Mouse (Mus musculus): ENCODE measurements around the gene Rpl22. TPM values are rescaled to one million over a fixed set of nuclear protein-coding genes. Genes with fewer than 3 reads are reported as not detected.

The Rpl22 gene
- polyA plus RNA-seq, 1 experiment from 2014 or later, result 375 TPM

DNA sequence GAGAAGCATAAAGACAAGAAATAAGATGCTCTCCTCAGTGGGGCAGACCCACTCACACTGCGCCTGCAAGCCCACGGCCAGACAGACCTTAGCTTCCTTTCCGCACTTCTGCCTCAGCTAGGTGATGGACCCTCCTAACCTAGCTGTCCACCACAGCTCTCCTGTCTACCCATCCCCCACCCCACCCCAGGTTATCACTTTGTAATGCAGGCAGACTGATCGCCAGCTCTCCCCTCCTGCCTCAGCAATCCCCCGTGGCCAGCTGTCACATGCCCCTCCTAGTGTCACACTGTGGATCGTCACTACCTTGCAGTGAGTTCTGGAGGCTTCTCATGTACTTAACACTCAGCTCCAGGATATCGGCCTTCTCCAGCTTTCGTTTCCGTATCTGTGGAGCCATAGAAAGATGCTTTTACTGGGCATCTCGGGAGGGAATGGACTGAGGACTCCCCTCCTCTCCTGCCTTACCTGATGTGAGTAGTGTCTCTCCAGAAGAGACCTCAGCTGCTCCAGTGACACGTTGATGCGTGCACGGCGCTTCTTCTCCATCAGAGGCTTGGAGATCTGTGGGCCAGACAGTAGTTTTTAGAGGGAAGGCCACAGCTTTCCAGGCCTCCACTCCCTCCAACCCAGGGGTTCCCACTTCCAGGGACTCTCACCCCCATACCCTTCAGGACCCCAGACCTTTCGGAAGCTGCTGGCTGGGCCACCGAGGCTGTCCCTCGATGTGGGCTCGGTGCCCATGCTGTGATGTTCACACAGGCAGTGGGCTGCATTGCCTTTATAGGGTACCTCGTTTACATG lies 38.0 kb upstream of the Rpl22 start:
- Histone ChIP-seq H3K36me3 (0 out of 2 replicates have a peak, but pooled peaks cover 7% of the 10 kb centered on the region), H3K4me2 (no peak overlapping the region), H3K9ac (no peak overlapping the region), H3K9me3 (no peaks in the 10 kb centered on the region), H3K4me3 (no peak overlapping the region), H3K27me3 (peaks cover 92% of the 10 kb centered on the region), H3K27ac (no peak overlapping the region), H3K4me1 (peaks cover 38% of the 10 kb centered on the region)
- ATAC-seq (ENCODE audit: insufficient number of reproducible peaks, low FRiP score, low TSS enrichment, low read depth), result no peak
- WGBS, result 12% methylated on average over 19 of the region's 19 CpGs

DNA sequence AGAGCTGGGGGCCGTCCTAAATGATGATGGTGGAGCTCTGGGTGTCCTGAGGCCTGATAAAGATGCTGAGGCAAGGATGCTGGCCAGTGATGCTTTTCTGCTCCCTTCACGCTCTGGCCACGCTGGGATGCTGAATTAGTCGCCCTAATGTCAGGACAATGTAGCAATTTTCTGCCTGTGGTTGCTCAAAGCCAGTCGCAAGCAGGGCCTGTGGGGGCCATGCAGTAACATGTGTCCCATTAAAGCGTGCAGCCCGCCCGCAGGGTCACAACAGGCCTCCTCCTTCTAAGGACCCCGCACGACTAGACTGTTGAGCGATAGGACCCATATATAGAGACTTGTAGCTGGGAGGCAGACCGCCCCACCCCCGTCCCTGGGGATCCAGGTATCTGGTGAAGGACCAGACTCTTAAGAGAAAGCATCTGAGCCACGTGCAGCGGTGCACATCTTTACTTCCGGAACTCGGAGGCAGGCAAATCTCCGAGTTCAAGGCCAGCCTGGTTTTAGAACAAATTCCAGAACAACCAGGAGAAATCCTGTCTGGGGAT lies 37.1 kb upstream of the Rpl22 start:
- no peak overlapping the region for H3K9ac ChIP-seq
- ATAC-seq (ENCODE audit: insufficient number of reproducible peaks, low FRiP score, low TSS enrichment, low read depth), result no peak
- 54% methylated on average over 18 of the region's 18 CpGs for WGBS

DNA sequence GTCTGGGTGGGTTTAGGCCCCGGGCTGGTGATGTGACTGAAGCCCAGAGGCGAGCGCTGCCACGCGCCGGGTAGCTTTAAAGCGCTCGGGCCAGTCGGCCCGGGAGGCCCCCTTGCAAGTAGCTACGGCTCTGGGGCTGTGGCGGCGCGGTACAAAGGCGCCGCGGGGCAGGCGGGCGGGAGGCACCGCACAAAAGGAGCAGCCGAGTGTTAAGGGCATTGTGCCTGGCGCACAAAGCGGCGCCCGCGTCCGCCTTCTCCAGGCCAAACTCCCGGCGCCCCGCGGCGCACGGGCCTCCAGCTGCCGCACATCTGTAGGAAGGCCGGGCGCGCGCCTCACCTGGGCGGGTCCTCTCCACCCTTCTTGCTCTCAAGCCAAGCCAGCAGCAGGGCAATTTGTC lies 35.2 kb upstream of the Rpl22 start:
- ATAC-seq (ENCODE audit: insufficient number of reproducible peaks, low FRiP score, low TSS enrichment, low read depth), result no peak
- H3K27ac ChIP-seq, result no peak overlapping the region
- H3K27me3 ChIP-seq, result peaks cover 89% of the 10 kb centered on the region
- no peaks in the 10 kb centered on the region for H3K36me3 ChIP-seq
- H3K4me2 ChIP-seq, result peak overlapping the region; percentile 44
- peaks cover 29% of the 10 kb centered on the region for H3K4me1 ChIP-seq
- no peak overlapping the region for H3K9ac ChIP-seq
- H3K4me3 ChIP-seq, result peak overlapping the region; percentile 29
- under 1% methylated on average over 39 of the region's 39 CpGs for WGBS
- no peaks in the 10 kb centered on the region for H3K9me3 ChIP-seq

More for the DNA sequence above, 37.1 kb upstream of the Rpl22 start:
- H3K27me3 ChIP-seq, result peaks cover 92% of the 10 kb centered on the region
- H3K9me3 ChIP-seq, result no peaks in the 10 kb centered on the region
- peaks cover 31% of the 10 kb centered on the region for H3K4me1 ChIP-seq
- H3K4me3 ChIP-seq, result no peak overlapping the region
- H3K36me3 ChIP-seq, result 0 out of 2 replicates have a peak, but pooled peaks cover 7% of the 10 kb centered on the region
- no peak overlapping the region for H3K4me2 ChIP-seq
- H3K27ac ChIP-seq, result no peak overlapping the region

DNA sequence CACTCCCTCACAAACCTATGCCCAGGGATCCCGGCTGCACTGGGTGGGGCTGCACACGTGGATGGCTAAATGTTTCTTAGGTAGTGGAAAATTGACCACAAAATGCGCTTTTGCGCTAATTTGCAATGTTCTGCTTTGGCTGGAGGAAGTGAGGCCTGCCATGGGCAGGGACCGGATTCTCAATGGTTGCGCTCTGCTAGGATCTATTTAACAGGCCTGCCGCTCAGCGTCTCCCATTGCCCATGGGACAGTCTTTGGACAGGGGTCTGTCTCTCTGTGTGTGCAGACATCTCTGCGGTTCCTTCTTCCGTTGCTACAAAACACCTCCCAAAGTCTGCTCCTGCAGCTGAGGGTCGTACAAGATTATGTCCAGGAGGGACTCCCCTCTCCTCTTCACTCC lies 34.6 kb upstream of the Rpl22 start:
- Histone ChIP-seq H3K36me3 (no peaks in the 10 kb centered on the region), H3K4me1 (peaks cover 30% of the 10 kb centered on the region), H3K27ac (no peak overlapping the region), H3K27me3 (peaks cover 89% of the 10 kb centered on the region), H3K9ac (no peak overlapping the region), H3K4me2 (no peak overlapping the region), H3K9me3 (no peaks in the 10 kb centered on the region), H3K4me3 (0 out of 2 replicates have a peak overlapping the region, but pooled peaks have one; percentile 29)
- WGBS, result 13% methylated on average over 11 of the region's 11 CpGs
- no peak for ATAC-seq (ENCODE audit: insufficient number of reproducible peaks, low FRiP score, low TSS enrichment, low read depth)

DNA sequence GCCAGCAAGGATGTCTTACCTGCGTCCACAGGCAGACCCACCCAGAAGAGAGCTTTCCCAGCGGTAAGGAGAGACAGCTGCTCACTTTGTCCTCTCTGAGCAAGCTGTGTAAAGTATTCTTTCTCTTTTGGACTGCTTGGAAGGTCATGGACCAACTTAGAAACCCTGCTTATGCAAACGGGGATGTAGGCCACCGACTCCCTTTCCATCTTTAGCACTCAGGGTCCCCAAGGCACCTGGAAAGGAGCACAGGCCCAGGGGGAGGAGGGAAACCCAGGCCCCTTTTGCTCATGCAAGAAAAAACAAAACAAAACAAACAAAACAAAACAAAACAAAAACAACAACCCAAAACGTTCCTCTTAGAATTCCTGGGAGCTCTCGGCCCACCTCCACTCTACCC lies 34.0 kb upstream of the Rpl22 start, which contains the start of gene Hes3:
Hes3 (minus strand) TSS at position 101 of the 400 bp plus-strand sequence.
- WGBS, result 32% methylated on average over 6 of the region's 6 CpGs
- Histone ChIP-seq H3K27ac (no peak within 1 kb of the TSS), H3K4me2 (peak within 1 kb of the TSS; percentile 44), H3K4me3 (peak within 1 kb of the TSS; percentile 29), H3K4me1 (peaks cover 24% of the 10 kb centered on the region), H3K9me3 (no peaks in the 10 kb centered on the region), H3K9ac (no peak within 1 kb of the TSS), H3K36me3 (no peaks in the 10 kb centered on the region), H3K27me3 (peaks cover 83% of the 10 kb centered on the region)
- ATAC-seq (ENCODE audit: insufficient number of reproducible peaks, low FRiP score, low TSS enrichment, low read depth), result no peak

DNA sequence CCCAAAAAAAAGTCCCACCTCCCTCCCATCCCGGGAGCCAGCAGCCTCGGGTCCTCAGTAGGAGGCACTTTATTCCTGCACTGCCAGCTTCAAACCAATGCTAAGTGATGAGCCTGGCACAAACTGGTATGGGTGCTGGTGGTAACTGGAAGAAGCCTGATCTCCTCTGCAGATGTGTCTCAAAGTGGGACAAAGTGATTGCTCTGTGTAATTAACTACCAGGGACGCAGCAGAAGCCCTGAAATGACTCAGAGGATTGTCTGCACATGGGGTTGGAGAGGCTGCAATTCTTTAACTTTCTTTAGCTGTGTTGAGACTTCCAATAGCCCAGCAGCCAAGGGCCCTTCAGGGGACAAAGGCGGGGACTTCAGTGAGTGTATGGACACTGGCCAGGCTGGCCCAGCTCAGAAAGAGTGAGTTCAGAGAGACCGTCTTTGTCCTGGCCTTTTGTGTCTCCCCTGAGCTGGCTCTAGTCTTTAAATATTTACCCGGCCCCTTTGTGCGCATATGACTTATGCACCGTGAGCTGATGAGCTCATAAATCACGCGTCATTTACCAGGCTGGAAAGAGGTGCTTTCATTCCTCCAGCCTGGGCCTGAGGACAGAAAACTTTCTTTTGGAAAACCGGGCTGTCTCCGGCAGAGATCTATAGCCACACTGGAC lies 33.3 kb upstream of the Rpl22 start:
- Histone ChIP-seq H3K9ac (no peak overlapping the region), H3K36me3 (no peaks in the 10 kb centered on the region), H3K4me1 (peaks cover 19% of the 10 kb centered on the region), H3K4me2 (no peak overlapping the region), H3K9me3 (no peaks in the 10 kb centered on the region), H3K4me3 (no peak overlapping the region), H3K27ac (no peak overlapping the region), H3K27me3 (peaks cover 76% of the 10 kb centered on the region)
- ATAC-seq (ENCODE audit: insufficient number of reproducible peaks, low FRiP score, low TSS enrichment, low read depth), result no peak
- 15% methylated on average over 12 of the region's 12 CpGs for WGBS

DNA sequence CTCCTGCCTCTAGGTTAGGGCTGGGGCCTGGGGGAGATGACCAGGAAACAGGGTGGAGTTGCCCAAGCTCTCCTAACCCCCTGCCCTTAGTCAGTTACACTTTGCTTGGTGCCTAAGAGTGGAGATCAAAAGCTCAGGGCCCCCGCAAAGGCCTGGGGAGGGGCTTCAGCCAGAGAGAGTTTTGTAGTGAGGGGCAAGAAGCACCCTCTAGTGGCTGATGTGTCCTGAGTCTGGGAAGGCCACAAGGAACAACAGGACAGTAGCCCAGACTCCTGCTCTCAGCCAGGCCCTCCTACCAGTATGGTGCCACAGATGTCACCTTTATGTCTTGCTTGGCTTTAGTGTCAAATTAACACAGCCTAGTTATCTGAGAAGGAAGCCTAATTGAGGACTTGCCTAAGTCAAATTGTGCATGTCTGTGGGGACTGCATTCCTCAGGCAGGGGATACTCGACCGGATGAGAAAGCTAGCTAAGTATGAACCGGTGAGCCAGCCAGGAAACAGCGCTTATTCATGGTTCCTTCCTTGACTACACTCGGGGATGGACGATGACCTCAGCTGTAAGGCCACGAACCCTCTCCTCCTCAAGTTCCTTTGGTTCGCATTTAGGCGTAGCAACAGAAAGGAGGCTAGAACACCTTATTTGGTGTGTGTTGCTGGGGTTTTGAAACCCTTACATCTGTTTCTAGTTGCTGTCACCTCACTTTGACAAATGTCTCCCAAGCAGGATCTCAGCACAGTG lies 31.2 kb upstream of the Rpl22 start:
- no peak overlapping the region for H3K4me2 ChIP-seq
- H3K4me3 ChIP-seq, result no peak overlapping the region
- peaks cover 36% of the 10 kb centered on the region for H3K4me1 ChIP-seq
- no peak overlapping the region for H3K27ac ChIP-seq
- no peak overlapping the region for H3K9ac ChIP-seq
- H3K36me3 ChIP-seq, result peaks cover under 1% of the 10 kb centered on the region; the same call in 1 of the 2 replicates
- peaks cover 61% of the 10 kb centered on the region for H3K27me3 ChIP-seq
- H3K9me3 ChIP-seq, result no peaks in the 10 kb centered on the region
- WGBS, result 37% methylated on average over 10 of the region's 10 CpGs
- no peak for ATAC-seq (ENCODE audit: insufficient number of reproducible peaks, low FRiP score, low TSS enrichment, low read depth)

DNA sequence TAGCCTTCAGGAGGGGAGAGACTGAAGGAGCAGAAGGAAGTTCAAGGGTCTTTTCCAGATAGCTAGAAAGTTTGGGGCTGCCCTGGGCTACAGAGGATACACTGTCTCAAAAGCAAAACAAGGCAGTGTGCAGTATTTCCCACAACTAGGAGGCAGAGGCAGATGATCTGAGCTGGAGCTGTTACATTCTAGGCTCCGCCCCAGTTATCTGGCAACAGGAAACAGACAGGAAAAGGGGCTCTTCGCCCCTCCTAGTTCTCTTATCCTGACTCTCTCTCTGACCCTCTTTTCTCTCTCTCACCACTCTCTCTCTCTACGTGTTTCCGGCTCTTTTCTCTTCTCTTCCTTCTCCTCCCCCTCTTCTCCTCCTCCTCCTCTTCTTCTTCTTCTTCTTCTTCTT lies 29.6 kb upstream of the Rpl22 start:
- 33% methylated on average over 4 of the region's 4 CpGs for WGBS
- H3K4me1 ChIP-seq, result peaks cover 26% of the 10 kb centered on the region
- no peak overlapping the region for H3K4me2 ChIP-seq
- no peaks in the 10 kb centered on the region for H3K9me3 ChIP-seq
- H3K36me3 ChIP-seq, result peaks cover 16% of the 10 kb centered on the region
- no peak overlapping the region for H3K4me3 ChIP-seq
- no peak overlapping the region for H3K27ac ChIP-seq
- H3K27me3 ChIP-seq, result peaks cover 47% of the 10 kb centered on the region
- no peak overlapping the region for H3K9ac ChIP-seq
- ATAC-seq (ENCODE audit: insufficient number of reproducible peaks, low FRiP score, low TSS enrichment, low read depth), result no peak

DNA sequence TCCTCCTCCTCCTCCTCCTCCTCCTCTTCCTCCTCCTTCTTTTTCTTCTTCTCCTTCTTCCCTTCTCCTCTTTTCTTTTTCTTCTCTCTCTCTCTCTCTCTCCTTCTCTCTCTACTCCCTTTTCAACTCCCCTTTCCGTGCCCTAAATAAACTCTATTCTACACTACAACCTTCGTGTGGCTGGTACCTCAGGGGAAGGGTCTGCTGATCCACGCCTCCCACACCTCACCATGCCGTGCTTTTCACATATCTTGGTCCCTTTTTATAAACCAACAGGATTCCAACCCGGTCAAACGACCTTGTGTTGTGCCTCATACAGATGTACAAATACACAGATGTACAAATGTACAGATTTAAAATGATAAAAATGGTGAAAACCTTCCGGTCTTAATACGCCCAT lies 29.2 kb upstream of the Rpl22 start:
- Histone ChIP-seq H3K27me3 (peaks cover 42% of the 10 kb centered on the region), H3K27ac (0 out of 2 replicates have a peak overlapping the region, but pooled peaks have one; percentile 74), H3K4me3 (peak overlapping the region; percentile 97), H3K4me2 (peak overlapping the region; percentile 68), H3K4me1 (peaks cover 25% of the 10 kb centered on the region), H3K9me3 (no peaks in the 10 kb centered on the region), H3K36me3 (peaks cover 20% of the 10 kb centered on the region), H3K9ac (no peak overlapping the region)
- WGBS, result 16% methylated on average over 8 of the region's 8 CpGs
- ATAC-seq (ENCODE audit: insufficient number of reproducible peaks, low FRiP score, low TSS enrichment, low read depth), result no peak

DNA sequence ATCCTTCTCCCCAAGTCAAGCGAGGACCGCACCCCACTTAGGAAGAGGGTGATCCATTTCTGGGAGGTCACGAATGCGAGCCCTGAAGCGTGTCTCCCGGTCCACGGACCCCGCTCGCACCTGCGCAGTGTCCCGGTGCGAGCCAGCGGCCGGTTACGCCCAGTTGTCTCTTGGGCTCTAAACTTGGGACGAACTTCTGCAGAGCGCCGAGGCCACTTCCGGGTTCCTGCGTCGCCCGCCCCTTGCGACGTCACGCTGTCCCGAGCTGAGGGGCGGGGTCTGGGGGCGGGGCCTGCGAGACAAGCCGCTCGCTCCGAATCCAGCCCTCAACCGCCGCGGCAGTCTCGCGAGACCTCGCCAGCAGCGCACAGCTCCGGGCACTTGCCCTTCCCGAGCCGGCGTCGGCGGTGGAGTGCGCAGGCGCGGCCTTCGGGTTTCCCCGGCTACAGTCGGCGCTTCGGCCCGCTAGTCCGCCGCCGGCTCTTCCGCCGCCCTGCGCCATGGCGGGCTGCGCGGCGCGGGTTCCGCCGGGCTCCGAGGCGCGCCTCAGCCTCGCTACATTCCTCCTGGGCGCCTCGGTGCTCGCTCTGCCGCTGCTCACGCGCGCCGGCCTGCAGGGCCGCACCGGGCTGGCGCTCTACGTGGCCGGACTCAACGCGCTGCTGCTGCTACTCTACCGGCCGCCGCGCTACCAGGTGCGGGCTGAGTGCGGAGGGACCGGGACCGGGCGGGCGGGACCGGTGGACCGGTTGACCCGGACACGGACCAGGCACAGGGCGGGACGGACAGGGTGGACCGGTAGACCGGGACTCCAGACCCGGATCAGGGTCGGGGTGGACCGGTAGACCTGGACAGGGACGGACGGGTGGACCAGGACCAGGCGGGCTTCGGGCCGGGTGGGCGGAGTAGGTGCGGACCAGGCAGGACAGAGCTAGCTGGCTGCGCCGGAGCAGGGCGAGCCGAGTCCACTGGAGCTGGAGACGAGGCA lies 28.4 kb upstream of the Rpl22 start, which contains the start of gene Icmt:
Icmt (plus strand) TSS at position 354 of the 988 bp plus-strand sequence.
- ATAC-seq (ENCODE audit: insufficient number of reproducible peaks, low FRiP score, low TSS enrichment, low read depth), result peak; percentile 95
- under 1% methylated on average over 114 of the region's 119 CpGs for whole genome bisulfite sequencing
- H3K9ac ChIP-seq, result peak within 1 kb of the TSS; percentile 97
- peak within 1 kb of the TSS; percentile 97 for H3K4me3 ChIP-seq
- H3K27me3 ChIP-seq, result peaks cover 34% of the 10 kb centered on the region
- H3K4me2 ChIP-seq, result peak within 1 kb of the TSS; percentile 86
- H3K9me3 ChIP-seq, result no peaks in the 10 kb centered on the region
- peaks cover 27% of the 10 kb centered on the region for H3K36me3 ChIP-seq
- H3K4me1 ChIP-seq, result peaks cover 25% of the 10 kb centered on the region
- H3K27ac ChIP-seq, result peak within 1 kb of the TSS; percentile 81

All from limb, embryonic 15.5 days (tissue).